Mouse (Mus musculus) forebrain, embryonic 13.5 days (tissue): ENCODE measurements around the gene Serbp1. TPM values are rescaled to one million over a fixed set of nuclear protein-coding genes. Genes with fewer than 3 reads are reported as not detected.

ENCODE experiments used
- ATAC-seq: fragments of 200-750 bp; cut with Nextera tagmentation; 2 replicates; pipeline ENCODE4 v1.8.0; 2017
- H3K27ac ChIP-seq: fragments of 300-500 bp; sonication (generic); 2 replicates; pipeline ENCODE4 v1.5.1; 2015; ENCODE audit warnings: inconsistent platforms, mild to moderate bottlenecking, moderate library complexity
- H3K27me3 ChIP-seq: fragments of 300-500 bp; sonication (generic); 2 replicates; pipeline ENCODE4 v1.6.1; 2015; ENCODE audit warnings: mild to moderate bottlenecking, inconsistent platforms
- H3K36me3 ChIP-seq: fragments of 300-500 bp; sonication (generic); 2 replicates; pipeline ENCODE4 v1.6.1; 2015; ENCODE audit warnings: mild to moderate bottlenecking, inconsistent platforms; ENCODE audit not compliant: poor library complexity, severe bottlenecking
- H3K4me1 ChIP-seq: fragments of 300-500 bp; sonication (generic); 2 replicates; pipeline ENCODE4 v1.6.1; 2015; ENCODE audit warnings: inconsistent platforms
- H3K4me2 ChIP-seq: fragments of 300-500 bp; sonication (generic); 2 replicates; pipeline ENCODE4 v1.6.1; 2015; ENCODE audit warnings: inconsistent platforms, mild to moderate bottlenecking, moderate library complexity
- H3K4me3 ChIP-seq: fragments of 300-500 bp; sonication (generic); 2 replicates; pipeline ENCODE4 v1.5.1; 2015; ENCODE audit warnings: mild to moderate bottlenecking, inconsistent platforms
- H3K9ac ChIP-seq: fragments of 300-500 bp; sonication (generic); 2 replicates; pipeline ENCODE4 v1.6.1; 2015; ENCODE audit warnings: mild to moderate bottlenecking, inconsistent platforms
- H3K9me3 ChIP-seq: fragments of 300-500 bp; sonication (generic); replicated peaks from 2 replicates; pipeline ENCODE4 v1.6.1; 2016; ENCODE audit warnings: inconsistent platforms
- WGBS: fragments of 180-500 bp; shearing (Covaris S2); methylation state at CpG from one replicate; pipeline ENCODE4 v1.1.7; 2015; 5-methylcytosine and 5-hydroxymethylcytosine counted together
- polyA plus RNA-seq: library from polyadenylated mRNA; unstranded; fragments of >200 nt; fragmentation: Nextera tagmentation; extraction: Ambion mirVana; gene quantifications from 2 replicates; pipeline ENCODE4 v1.2.1, GENCODE M21; 2015

The Serbp1 gene
- polyA plus RNA-seq, 1 experiment from 2014 or later, result 351 TPM

GRCm38 (mm10) chr6:67281614-67282197 is 43.7 kb downstream of the Serbp1 start:
- no peaks in the 10 kb centered on the region for H3K27me3 ChIP-seq
- no peak overlapping the region for H3K9ac ChIP-seq
- no peak overlapping the region for H3K27ac ChIP-seq
- no peaks in the 10 kb centered on the region for H3K9me3 ChIP-seq
- H3K4me2 ChIP-seq, result no peak overlapping the region
- H3K4me1 ChIP-seq, result no peaks in the 10 kb centered on the region
- ATAC-seq, result no peak
- no peak overlapping the region for H3K4me3 ChIP-seq
- H3K36me3 ChIP-seq, result peaks cover 59% of the 10 kb centered on the region
- WGBS, result 95% methylated on average over 9 of the region's 9 CpGs

- Histone ChIP-seq H3K4me1 (no peaks in the 10 kb centered on the region), H3K27ac (no peak overlapping the region), H3K36me3 (peaks cover 54% of the 10 kb centered on the region), H3K4me2 (no peak overlapping the region), H3K27me3 (no peaks in the 10 kb centered on the region), H3K4me3 (no peak overlapping the region), H3K9ac (no peak overlapping the region), H3K9me3 (no peaks in the 10 kb centered on the region)
- 88% methylated on average over 1 of the region's 1 CpGs for WGBS
- no peak for ATAC-seq
These were observed 44.9 kb downstream of the Serbp1 start for GRCm38 (mm10) chr6:67282897-67283296.

GRCm38 (mm10) chr6:67292042-67292623 is 54.2 kb downstream of the Serbp1 start:
- Histone ChIP-seq H3K4me2 (no peak overlapping the region), H3K27me3 (no peaks in the 10 kb centered on the region), H3K4me1 (no peaks in the 10 kb centered on the region), H3K4me3 (no peak overlapping the region), H3K36me3 (0 out of 2 replicates have a peak, but pooled peaks cover 10% of the 10 kb centered on the region), H3K9me3 (no peaks in the 10 kb centered on the region), H3K27ac (no peak overlapping the region), H3K9ac (no peak overlapping the region)
- 85% methylated on average over 5 of the region's 5 CpGs for WGBS
- ATAC-seq, result no peak

GRCm38 (mm10) chr6:67296126-67296525 is 58.1 kb downstream of the Serbp1 start:
- no peaks in the 10 kb centered on the region for H3K4me1 ChIP-seq
- WGBS, result 69% methylated on average over 5 of the region's 5 CpGs
- no peak overlapping the region for H3K4me3 ChIP-seq
- H3K9me3 ChIP-seq, result no peaks in the 10 kb centered on the region
- ATAC-seq, result no peak
- H3K27me3 ChIP-seq, result no peaks in the 10 kb centered on the region
- H3K27ac ChIP-seq, result no peak overlapping the region
- H3K9ac ChIP-seq, result no peak overlapping the region
- H3K36me3 ChIP-seq, result no peaks in the 10 kb centered on the region
- H3K4me2 ChIP-seq, result no peak overlapping the region

- H3K36me3 ChIP-seq, result no peaks in the 10 kb centered on the region
- H3K9ac ChIP-seq, result no peak overlapping the region
- H3K4me2 ChIP-seq, result no peak overlapping the region
- no peaks in the 10 kb centered on the region for H3K9me3 ChIP-seq
- no peak overlapping the region for H3K4me3 ChIP-seq
- no peak for ATAC-seq
- H3K27me3 ChIP-seq, result no peaks in the 10 kb centered on the region
- H3K4me1 ChIP-seq, result no peaks in the 10 kb centered on the region
- H3K27ac ChIP-seq, result no peak overlapping the region
- WGBS, result 85% methylated on average over 5 of the region's 5 CpGs
These were observed 60.8 kb downstream of the Serbp1 start for GRCm38 (mm10) chr6:67298742-67299141.

- Histone ChIP-seq H3K4me2 (no peak overlapping the region), H3K9me3 (no peaks in the 10 kb centered on the region), H3K27me3 (no peaks in the 10 kb centered on the region), H3K27ac (no peak overlapping the region), H3K4me3 (no peak overlapping the region), H3K4me1 (no peaks in the 10 kb centered on the region), H3K9ac (no peak overlapping the region), H3K36me3 (no peaks in the 10 kb centered on the region)
- 80% methylated on average over 4 of the region's 4 CpGs for WGBS
- ATAC-seq, result no peak
These were observed 62.3 kb downstream of the Serbp1 start for GRCm38 (mm10) chr6:67300300-67300699.

GRCm38 (mm10) chr6:67300710-67301163 is 62.8 kb downstream of the Serbp1 start:
- no peaks in the 10 kb centered on the region for H3K9me3 ChIP-seq
- no peak overlapping the region for H3K27ac ChIP-seq
- ATAC-seq, result peak; percentile 16
- H3K4me3 ChIP-seq, result no peak overlapping the region
- H3K4me2 ChIP-seq, result no peak overlapping the region
- H3K36me3 ChIP-seq, result no peaks in the 10 kb centered on the region
- no peaks in the 10 kb centered on the region for H3K4me1 ChIP-seq
- no peaks in the 10 kb centered on the region for H3K27me3 ChIP-seq
- WGBS, result 62% methylated on average over 6 of the region's 6 CpGs
- H3K9ac ChIP-seq, result no peak overlapping the region

GRCm38 (mm10) chr6:67301230-67301629 is 63.3 kb downstream of the Serbp1 start:
- no peaks in the 10 kb centered on the region for H3K4me1 ChIP-seq
- ATAC-seq, result no peak
- no peak overlapping the region for H3K9ac ChIP-seq
- no peak overlapping the region for H3K27ac ChIP-seq
- WGBS, result 97% methylated on average over 3 of the region's 3 CpGs
- H3K9me3 ChIP-seq, result no peaks in the 10 kb centered on the region
- H3K27me3 ChIP-seq, result no peaks in the 10 kb centered on the region
- H3K4me2 ChIP-seq, result no peak overlapping the region
- H3K36me3 ChIP-seq, result no peaks in the 10 kb centered on the region
- no peak overlapping the region for H3K4me3 ChIP-seq

- 82% methylated on average over 4 of the region's 4 CpGs for WGBS
- H3K27me3 ChIP-seq, result no peaks in the 10 kb centered on the region
- no peak overlapping the region for H3K9ac ChIP-seq
- no peaks in the 10 kb centered on the region for H3K36me3 ChIP-seq
- H3K27ac ChIP-seq, result no peak overlapping the region
- H3K4me1 ChIP-seq, result no peaks in the 10 kb centered on the region
- ATAC-seq, result no peak
- H3K4me3 ChIP-seq, result no peak overlapping the region
- no peaks in the 10 kb centered on the region for H3K9me3 ChIP-seq
- no peak overlapping the region for H3K4me2 ChIP-seq
These were observed 64.5 kb downstream of the Serbp1 start for GRCm38 (mm10) chr6:67302471-67302870.

GRCm38 (mm10) chr6:67303210-67303609 is 65.2 kb downstream of the Serbp1 start:
- Histone ChIP-seq H3K4me1 (no peaks in the 10 kb centered on the region), H3K27ac (no peak overlapping the region), H3K9ac (no peak overlapping the region), H3K4me3 (no peak overlapping the region), H3K4me2 (no peak overlapping the region), H3K9me3 (no peaks in the 10 kb centered on the region), H3K27me3 (no peaks in the 10 kb centered on the region), H3K36me3 (no peaks in the 10 kb centered on the region)
- no peak for ATAC-seq
- WGBS, result 89% methylated on average over 10 of the region's 10 CpGs

- no peaks in the 10 kb centered on the region for H3K4me1 ChIP-seq
- H3K9ac ChIP-seq, result no peak overlapping the region
- H3K27ac ChIP-seq, result no peak overlapping the region
- no peak overlapping the region for H3K4me2 ChIP-seq
- no peaks in the 10 kb centered on the region for H3K9me3 ChIP-seq
- H3K27me3 ChIP-seq, result no peaks in the 10 kb centered on the region
- WGBS, result 88% methylated on average over 3 of the region's 3 CpGs
- no peak for ATAC-seq
- no peak overlapping the region for H3K4me3 ChIP-seq
- H3K36me3 ChIP-seq, result no peaks in the 10 kb centered on the region
These were observed 71.0 kb downstream of the Serbp1 start for GRCm38 (mm10) chr6:67308994-67309393.

- Histone ChIP-seq H3K9me3 (no peaks in the 10 kb centered on the region), H3K4me3 (no peak overlapping the region), H3K4me2 (no peak overlapping the region), H3K27ac (no peak overlapping the region), H3K4me1 (no peaks in the 10 kb centered on the region), H3K9ac (no peak overlapping the region), H3K27me3 (no peaks in the 10 kb centered on the region), H3K36me3 (no peaks in the 10 kb centered on the region)
- no peak for ATAC-seq
- WGBS, result 89% methylated on average over 3 of the region's 3 CpGs
These were observed 71.8 kb downstream of the Serbp1 start for GRCm38 (mm10) chr6:67309752-67310151.

GRCm38 (mm10) chr6:67314697-67315096 is 76.7 kb downstream of the Serbp1 start:
- H3K27ac ChIP-seq, result no peak overlapping the region
- no peak overlapping the region for H3K9ac ChIP-seq
- no peak overlapping the region for H3K4me3 ChIP-seq
- H3K36me3 ChIP-seq, result no peaks in the 10 kb centered on the region
- H3K4me2 ChIP-seq, result no peak overlapping the region
- H3K27me3 ChIP-seq, result no peaks in the 10 kb centered on the region
- no peaks in the 10 kb centered on the region for H3K9me3 ChIP-seq
- no peak for ATAC-seq
- whole genome bisulfite sequencing, result 85% methylated on average over 1 of the region's 1 CpGs
- H3K4me1 ChIP-seq, result no peaks in the 10 kb centered on the region
